Mouse (Mus musculus): ENCODE measurements around the gene Rin1.

DNA sequence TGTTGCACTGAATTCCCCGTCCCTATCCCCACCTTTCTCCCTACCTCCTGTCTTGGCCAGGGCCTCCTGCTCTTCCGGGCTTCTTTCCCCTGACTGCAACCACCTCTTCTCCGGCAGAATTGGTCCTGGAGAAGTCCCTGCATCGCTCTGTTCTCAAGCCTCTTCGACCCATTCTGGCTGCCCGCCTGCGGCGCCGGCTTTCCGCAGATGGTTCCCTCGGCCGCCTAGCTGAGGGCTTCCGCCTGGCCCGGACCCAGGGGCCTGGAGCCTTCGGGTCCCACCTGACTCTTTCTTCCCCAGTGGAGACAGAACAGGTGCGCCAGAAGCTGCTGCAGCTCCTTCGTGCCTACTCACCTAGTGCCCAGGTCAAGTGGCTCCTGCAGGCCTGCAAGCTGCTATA, 2.6 kb downstream of the Rin1 start:
- TF ChIP-seq CTCF (IDR thresholded peaks at IDR 0.05) (no peak), EP300 (IDR thresholded peaks at IDR 0.05; ENCODE audit: insufficient read depth, low read depth, low read length) (no peak), POLR2A (IDR thresholded peaks at IDR 0.05; ENCODE audit: insufficient read depth, low read depth, low read length) (no peak)

Measured in heart, adult 2 months (tissue).